Mouse (Mus musculus): ENCODE results near the gene Krt76. TPM values are rescaled to one million over a fixed set of nuclear protein-coding genes. Genes with fewer than 3 reads are reported as not detected.

Krt76 gene
- total and polyA plus RNA-seq, 3 experiments = not detected

DNA sequence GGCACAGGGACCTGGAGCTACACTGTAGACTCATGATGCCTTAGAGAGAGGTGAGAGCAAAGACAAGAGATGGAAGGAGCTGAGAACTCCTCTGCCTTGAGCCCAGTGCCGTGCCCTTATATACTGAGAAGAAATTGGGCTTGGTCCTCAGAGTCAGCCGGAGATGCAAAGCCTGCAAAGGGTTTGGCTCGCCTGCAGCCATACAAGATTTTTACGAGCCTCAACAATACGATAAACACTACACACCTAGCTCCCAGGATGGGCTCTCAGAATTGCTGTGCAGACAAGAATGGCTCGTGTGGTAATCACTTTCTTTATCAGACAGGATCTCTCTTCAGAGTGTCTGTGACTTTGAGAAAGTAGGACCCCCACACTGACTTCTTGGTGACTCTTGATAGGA, 42.0 kb downstream of the Krt76 start, which contains the start of gene Krt1:
Gene Krt1 (minus strand): TSS at position 101 of the 400 bp plus-strand sequence.
- Histone ChIP-seq H3K27me3 (ENCODE audit: control insufficient read depth in 1 of 2, insufficient read depth in 2 of 2, low read length in 2 of 2) (peaks cover 0 to 4% of the 10 kb centered on the region in 2 experiments; a peak in 2 of 4 replicates), H3K79me2 (ENCODE audit: control insufficient read depth, insufficient read depth, low read length, poor library complexity) (no peaks in the 10 kb centered on the region), H3K9me3 (replicated peaks; ENCODE audit: insufficient read depth, low read length) (no peaks in the 10 kb centered on the region), H3K36me3 (ENCODE audit: control insufficient read depth in 1 of 2, insufficient read depth in 2 of 2, low read length in 2 of 2) (no peaks in the 10 kb centered on the region), H3K4me3 (ENCODE audit: control insufficient read depth in 1 of 2, insufficient read depth in 1 of 2, low read depth in 2 of 2, low read length in 2 of 2) (no peak within 1 kb of the TSS), H3K4me1 (ENCODE audit: control insufficient read depth in 1 of 2, insufficient read depth in 2 of 2, low read length in 2 of 2) (no peaks in the 10 kb centered on the region), H3K27ac (ENCODE audit: control insufficient read depth, low read depth, low read length) (no peak within 1 kb of the TSS), H3K9ac (ENCODE audit: control insufficient read depth, low read depth, low read length, poor library complexity, severe bottlenecking) (no peak within 1 kb of the TSS)
- no peak for DNase-seq (ENCODE audit: low read depth, low spot score)
- TF ChIP-seq TAL1 (IDR thresholded peaks at IDR 0.05; ENCODE audit: low read length) = no peak

DNA sequence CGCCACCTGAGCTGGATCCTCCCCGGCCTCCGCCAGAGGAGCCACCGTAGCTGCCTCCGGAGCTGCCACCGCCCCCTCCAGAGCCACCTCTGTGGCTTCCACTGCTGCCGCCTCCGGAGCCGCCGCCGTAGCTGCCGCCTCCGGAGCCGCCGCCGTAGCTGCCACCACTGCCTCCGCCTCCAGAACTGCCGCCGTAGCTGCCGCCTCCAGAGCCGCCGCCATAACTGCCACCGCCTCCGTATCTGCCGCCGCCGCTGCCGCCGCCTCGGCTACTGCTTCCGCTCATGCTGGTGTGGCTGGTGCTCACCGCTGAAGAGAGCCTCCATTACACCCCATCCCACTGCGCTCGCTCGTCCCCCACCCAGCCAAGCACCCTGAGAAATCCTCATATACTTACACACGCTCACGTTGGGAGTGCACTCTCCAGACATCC, 46.7 kb downstream of the Krt76 start:
- Histone ChIP-seq H3K79me2 (ENCODE audit: control insufficient read depth, insufficient read depth, low read length, poor library complexity) (no peaks in the 10 kb centered on the region), H3K36me3 (ENCODE audit: control insufficient read depth in 1 of 2, insufficient read depth in 2 of 2, low read length in 2 of 2) (no peaks in the 10 kb centered on the region), H3K27ac (ENCODE audit: control insufficient read depth, low read depth, low read length) (no peak overlapping the region), H3K9me3 (replicated peaks; ENCODE audit: insufficient read depth, low read length) (no peaks in the 10 kb centered on the region), H3K27me3 (ENCODE audit: control insufficient read depth in 1 of 2, insufficient read depth in 2 of 2, low read length in 2 of 2) (peaks cover 0 to 4% of the 10 kb centered on the region in 2 experiments; a peak in 2 of 4 replicates), H3K9ac (ENCODE audit: control insufficient read depth, low read depth, low read length, poor library complexity, severe bottlenecking) (no peak overlapping the region), H3K4me1 (ENCODE audit: control insufficient read depth in 1 of 2, insufficient read depth in 2 of 2, low read length in 2 of 2) (no peaks in the 10 kb centered on the region), H3K4me3 (ENCODE audit: control insufficient read depth in 1 of 2, insufficient read depth in 1 of 2, low read depth in 2 of 2, low read length in 2 of 2) (no peak overlapping the region)
- no peak for DNase-seq (ENCODE audit: low read depth, low spot score)
- TF ChIP-seq MAZ (IDR thresholded peaks at IDR 0.05; ENCODE audit: low read depth, low read length) = no peak
- TF ChIP-seq MXI1 (IDR thresholded peaks at IDR 0.05; ENCODE audit: low read depth, low read length) = no peak
- no peak for TF ChIP-seq USF2 (IDR thresholded peaks at IDR 0.05; ENCODE audit: borderline replicate concordance in 1 of 2, insufficient read depth in 1 of 2, low read depth in 1 of 2, low read length in 2 of 2)
- no peak for TF ChIP-seq CTCF (IDR thresholded peaks at IDR 0.05 in 2 of 3, conservative IDR thresholded peaks at IDR 0.05 in 1 of 3; ENCODE audit: control insufficient read depth in 1 of 3, insufficient read depth in 1 of 3, low read depth in 2 of 3, low read length in 3 of 3, poor library complexity in 1 of 3, severe bottlenecking in 1 of 3)
- TF ChIP-seq CHD2 (IDR thresholded peaks at IDR 0.05; ENCODE audit: low read length) = no peak
- no peak for TF ChIP-seq TBP (IDR thresholded peaks at IDR 0.05; ENCODE audit: low read depth, low read length)
- TF ChIP-seq GATA1 (IDR thresholded peaks at IDR 0.05; ENCODE audit: low read depth, low read length) = no peak

GRCm38 (mm10) chr15:101843192-101843591, 49.5 kb downstream of the Krt76 start:
- Histone ChIP-seq H3K36me3 (ENCODE audit: control insufficient read depth in 1 of 2, insufficient read depth in 2 of 2, low read length in 2 of 2) (no peaks in the 10 kb centered on the region), H3K9me3 (replicated peaks; ENCODE audit: insufficient read depth, low read length) (no peaks in the 10 kb centered on the region), H3K4me1 (ENCODE audit: control insufficient read depth in 1 of 2, insufficient read depth in 2 of 2, low read length in 2 of 2) (no peaks in the 10 kb centered on the region), H3K79me2 (ENCODE audit: control insufficient read depth, insufficient read depth, low read length, poor library complexity) (no peaks in the 10 kb centered on the region), H3K9ac (ENCODE audit: control insufficient read depth, low read depth, low read length, poor library complexity, severe bottlenecking) (no peak overlapping the region), H3K4me3 (ENCODE audit: control insufficient read depth in 1 of 2, insufficient read depth in 1 of 2, low read depth in 2 of 2, low read length in 2 of 2) (no peak overlapping the region), H3K27me3 (ENCODE audit: control insufficient read depth in 1 of 2, insufficient read depth in 2 of 2, low read length in 2 of 2) (0 out of 4 replicates have a peak, but pooled peaks cover 0 to 1% of the 10 kb centered on the region in 2 experiments), H3K27ac (ENCODE audit: control insufficient read depth, low read depth, low read length) (no peak overlapping the region)
- no peak for DNase-seq (ENCODE audit: low read depth, low spot score)
- TF ChIP-seq ETS1 (IDR thresholded peaks at IDR 0.05; ENCODE audit: low read depth, low read length) (no peak), MEF2A (IDR thresholded peaks at IDR 0.05; ENCODE audit: extremely low read depth, insufficient replicate concordance, low read depth, low read length, poor library complexity, severe bottlenecking) (no peak), SIN3A (IDR thresholded peaks at IDR 0.05; ENCODE audit: low read length) (no peak), ELF1 (IDR thresholded peaks at IDR 0.05; ENCODE audit: low read depth, low read length) (no peak), ZMIZ1 (IDR thresholded peaks at IDR 0.05; ENCODE audit: low read depth, low read length) (no peak), TCF12 (IDR thresholded peaks at IDR 0.05; ENCODE audit: low read depth, low read length) (no peak), RAD21 (IDR thresholded peaks at IDR 0.05; ENCODE audit: low read depth, low read length) (no peak), RCOR1 (IDR thresholded peaks at IDR 0.05; ENCODE audit: low read depth, low read length) (no peak), MYC (IDR thresholded peaks at IDR 0.05; ENCODE audit: low read depth, low read length) (no peak), POLR2A (IDR thresholded peaks at IDR 0.05; ENCODE audit: control insufficient read depth in 1 of 2, insufficient read depth in 1 of 2, low read depth in 1 of 2, low read length in 2 of 2, poor library complexity in 1 of 2) (no peak), JUND (IDR thresholded peaks at IDR 0.05; ENCODE audit: low read depth, low read length) (no peak), NELFE (IDR thresholded peaks at IDR 0.05; ENCODE audit: low read depth, low read length) (no peak), MYB (IDR thresholded peaks at IDR 0.05; ENCODE audit: low read depth, low read length) (no peak), MAZ (IDR thresholded peaks at IDR 0.05; ENCODE audit: low read depth, low read length) (no peak), BHLHE40 (IDR thresholded peaks at IDR 0.05; ENCODE audit: borderline replicate concordance, low read depth, low read length) (no peak)

All from MEL (cell line).